Mouse (Mus musculus) forelimb bud, embryonic 11.5 days (tissue): ENCODE results near the gene Ltbp4.

Experiments used
- DNase-seq: peaks from one replicate; pipeline ENCODE4 v3.0.0-alpha.2; 2012; ENCODE audit warnings: low read depth, low spot score

The Ltbp4 gene

DNA sequence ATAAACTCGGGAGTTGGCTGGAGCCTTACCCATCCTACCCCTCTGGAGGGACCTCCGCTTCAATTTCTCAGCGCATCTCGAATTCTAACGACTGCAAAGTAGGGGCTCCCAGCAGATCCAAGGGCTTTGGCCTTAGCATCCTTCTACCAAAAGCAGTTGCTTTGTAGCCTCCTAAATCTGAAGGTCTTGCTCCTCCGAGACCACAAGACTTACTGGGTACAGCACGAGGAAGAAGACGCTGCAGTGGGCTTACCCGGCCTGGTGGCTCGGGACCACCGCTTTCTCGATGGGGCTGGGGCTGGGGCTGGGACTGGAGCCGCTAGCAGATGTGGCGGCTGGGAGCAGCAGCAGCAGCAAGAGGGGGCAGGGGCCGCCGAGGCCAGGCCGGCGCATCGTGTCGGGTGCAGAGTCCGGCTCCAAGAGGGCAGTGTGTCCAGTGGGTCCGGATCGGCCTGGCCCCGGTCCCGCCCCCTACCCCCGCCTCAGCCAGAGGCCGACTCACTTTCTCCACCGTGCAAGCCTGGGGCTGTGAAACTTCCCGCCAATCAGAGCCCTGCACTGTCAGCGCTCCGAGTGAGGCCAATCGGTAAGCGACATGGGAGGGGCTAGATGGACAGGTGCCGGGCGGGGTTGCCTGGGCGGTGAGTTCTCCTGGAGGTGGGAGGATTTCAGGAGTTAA is at the start of gene Ltbp4:
Gene Ltbp4, minus strand, starts transcription at position 518 of the 679 bp plus-strand sequence.
- DNase-seq, result peak; percentile 77

DNA sequence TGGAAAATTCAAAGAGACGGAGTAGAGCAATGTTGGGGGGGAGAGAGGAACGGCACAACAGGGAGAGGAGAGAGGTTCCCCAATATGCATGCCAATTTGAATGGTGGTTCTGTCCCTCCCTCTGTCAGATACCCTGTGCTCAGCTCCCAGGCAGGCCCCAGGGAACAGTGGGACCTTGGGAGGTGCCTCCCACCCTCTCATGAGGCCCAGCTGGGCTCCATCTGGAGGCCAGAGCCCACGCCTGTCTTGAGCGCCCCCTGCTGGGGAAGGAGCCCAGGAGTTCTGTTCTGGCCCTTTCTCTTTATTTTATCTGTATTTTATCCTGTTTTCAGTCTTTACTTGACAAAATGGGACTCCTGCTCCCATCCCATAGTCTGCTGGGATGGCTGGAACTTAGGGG is 47.2 kb upstream of the Ltbp4 start:
- no peak for DNase-seq

DNA sequence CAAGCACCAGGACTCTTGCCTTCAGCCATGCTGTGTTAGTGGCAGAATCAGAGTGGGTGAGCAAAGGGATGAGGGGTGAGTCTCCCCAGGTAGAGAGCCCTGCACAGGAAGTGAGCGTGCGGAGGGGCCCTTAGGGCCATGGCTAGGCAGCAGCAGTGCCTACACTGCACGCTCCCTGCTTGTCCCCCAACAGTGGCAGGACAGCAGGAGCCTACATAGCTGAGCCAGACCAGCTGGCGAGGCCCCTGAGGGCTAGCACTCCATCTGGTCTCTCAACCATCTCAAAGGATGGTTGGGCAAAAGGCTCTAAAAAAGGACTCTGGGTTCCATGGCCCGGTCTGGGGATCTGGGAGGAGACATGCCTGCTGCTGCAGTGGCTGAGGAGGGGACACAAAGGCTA is 46.6 kb upstream of the Ltbp4 start:
- DNase-seq, result no peak

DNA sequence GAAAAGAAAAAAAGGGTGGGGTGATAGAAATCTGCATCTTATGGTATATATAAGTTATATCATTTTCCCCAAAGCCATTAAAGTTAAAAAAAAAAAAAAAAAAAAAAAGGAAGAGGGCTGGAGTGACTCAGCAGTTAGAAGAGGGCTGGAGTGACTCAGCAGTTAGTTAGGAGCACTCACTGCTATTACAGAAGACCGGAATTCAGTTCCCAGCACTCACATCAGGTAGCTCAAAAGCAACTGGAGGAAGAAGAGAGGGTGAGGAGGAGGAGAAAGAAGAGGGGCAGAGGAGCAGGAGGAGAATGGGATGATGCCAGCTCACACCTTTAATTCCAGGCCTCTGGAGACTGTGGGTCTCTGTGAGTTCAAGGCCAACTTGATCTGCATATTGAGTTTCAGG is 45.7 kb upstream of the Ltbp4 start:
- no peak for DNase-seq

DNA sequence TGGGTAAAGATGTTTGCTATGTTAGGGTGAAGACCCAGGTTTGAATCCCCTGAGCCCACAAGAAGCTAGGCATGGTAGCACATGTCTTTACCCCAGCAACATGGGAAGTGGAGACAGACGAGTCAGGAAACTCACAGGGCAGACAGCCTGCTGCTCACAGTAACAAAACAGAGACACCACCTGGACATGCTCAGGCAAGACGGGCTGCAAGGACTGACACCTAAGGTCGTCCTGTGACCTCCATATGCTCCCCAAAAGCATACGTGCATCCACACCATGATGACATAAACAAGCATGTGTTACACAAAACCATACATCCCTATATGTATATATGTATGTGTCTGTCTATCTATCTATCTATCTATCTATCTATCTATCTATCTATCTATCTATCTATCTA is 44.1 kb upstream of the Ltbp4 start:
- DNase-seq, result no peak

DNA sequence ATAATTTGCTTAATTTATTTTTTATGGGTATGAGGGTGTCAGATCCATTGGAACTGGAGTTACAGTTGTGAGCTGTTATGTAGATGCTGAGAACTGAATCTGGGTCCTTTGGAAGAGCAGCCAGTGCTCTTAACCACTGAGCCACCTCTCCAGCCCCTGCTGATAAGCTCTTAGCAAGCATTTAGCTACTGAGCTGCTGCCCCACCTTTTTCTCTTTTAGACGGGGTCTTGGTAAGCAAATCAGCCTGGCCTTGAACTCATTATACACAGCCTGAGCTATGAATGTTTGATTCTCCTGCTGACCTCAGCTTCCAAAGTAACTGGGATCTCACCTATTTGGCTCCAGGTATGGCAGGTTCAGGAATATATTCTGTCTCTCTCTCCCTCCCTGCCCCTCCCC is 43.5 kb upstream of the Ltbp4 start:
- DNase-seq, result no peak

DNA sequence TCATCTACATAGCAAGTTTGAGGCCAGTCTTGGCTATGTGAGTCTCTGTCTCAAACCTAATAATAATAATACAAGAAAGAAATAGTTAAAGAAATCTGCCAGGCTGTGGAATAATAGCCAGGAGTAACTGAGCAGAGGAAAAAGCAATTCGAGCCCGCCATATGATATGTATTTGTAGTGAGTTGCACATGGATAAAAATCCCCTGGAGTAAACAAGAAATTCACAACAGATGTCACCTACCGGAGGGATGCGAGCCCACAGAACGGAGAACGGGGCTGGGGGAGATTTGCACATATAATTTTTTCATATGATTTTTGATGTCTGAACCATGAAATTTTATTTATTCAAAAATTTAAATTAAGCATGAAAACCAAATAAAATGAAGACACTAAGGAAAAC is 42.3 kb upstream of the Ltbp4 start:
- DNase-seq, result no peak

DNA sequence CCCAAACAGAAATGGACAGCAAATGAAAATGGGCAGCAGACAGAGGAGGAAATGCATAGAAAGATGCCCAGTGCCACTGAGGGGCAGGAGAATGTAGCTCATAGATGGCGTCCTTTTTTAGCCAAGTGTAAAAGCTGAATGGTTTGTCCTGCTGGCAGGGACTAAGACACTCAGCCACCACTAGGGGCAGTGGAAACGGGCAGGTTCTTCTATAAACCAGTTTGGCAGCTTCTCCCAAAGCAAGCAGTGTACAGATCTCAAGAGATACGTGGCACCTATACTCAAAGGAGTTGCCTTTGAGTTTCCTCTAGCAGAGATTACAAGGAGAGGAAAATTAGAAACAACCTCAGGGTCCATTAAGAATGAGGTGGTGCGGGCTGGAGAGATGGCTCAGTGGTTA is 40.9 kb upstream of the Ltbp4 start:
- no peak for DNase-seq

DNA sequence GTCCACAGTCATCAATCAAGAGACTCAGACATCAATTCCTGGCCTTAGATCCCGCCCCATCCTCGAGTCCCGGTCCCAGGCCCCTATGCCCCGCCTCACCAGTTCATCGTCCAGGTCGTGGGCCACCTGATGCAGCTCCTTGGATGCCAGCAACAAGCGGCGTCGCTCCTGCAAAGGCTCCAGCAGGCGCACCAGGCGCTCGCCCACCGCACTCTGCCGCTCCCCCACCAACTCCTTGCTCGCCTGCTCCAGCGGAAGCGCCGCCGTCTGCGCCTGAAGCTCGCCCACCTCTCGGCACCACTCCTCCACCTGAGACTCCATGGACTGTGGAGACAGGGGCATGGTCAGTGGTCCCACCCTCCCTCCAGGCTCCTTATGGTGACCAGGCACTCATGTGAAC is 37.8 kb upstream of the Ltbp4 start:
- no peak for DNase-seq

DNA sequence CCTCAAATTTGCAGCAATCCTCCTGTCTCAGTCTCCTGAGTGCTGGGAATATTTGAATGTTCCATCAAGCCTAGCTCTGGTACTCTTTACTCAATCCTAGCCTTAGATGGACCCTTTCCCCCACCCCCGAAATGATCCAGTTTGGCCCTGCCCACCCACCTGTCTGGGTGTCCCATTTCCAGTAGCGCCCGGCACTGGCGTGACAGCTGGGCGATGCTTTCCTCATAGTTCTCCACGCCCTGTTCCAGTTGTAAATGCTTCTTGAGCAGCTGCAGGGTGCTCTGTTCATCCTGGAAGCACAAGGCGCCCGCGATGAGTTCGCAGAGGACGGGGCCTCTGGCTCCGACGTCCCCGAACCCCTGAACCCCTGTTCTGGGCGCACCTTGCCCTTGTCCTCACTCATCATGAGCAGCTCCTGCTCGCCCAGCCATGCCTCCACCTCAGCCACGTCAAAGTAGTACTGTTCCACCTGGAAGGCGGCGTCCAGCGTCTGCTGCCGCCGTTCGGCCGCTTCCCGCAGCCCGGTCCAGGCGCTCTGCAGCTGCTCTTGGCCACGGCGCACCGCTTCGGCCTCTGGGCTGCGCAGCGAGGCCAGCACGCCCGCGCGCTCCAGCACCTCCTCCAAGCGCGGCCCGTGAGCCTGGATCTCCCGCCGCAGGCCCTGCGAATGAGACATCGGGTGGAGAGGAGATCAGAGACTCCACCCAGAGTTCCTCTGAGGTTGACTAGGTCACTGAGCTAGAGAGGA is 34.4 kb upstream of the Ltbp4 start:
- no peak for DNase-seq

DNA sequence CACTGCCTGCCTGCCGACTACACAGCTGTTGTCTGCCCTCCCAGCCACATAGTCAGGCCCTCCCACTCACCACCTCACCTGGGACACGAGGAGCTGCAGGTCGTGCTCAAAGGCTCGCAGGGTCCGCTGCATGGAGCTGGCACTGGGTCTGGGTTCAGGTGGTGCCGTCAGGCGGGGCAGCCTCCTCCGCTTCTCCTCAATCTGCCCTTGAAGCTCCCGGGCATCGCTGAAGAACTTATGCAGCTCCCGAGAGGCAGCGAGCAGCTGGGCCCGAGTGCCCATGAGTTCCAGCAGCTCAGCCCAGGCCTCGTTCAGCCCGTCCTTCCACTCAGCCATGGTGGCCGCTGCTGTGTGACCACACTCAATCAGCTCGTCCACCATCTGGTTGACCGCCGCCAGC is 31.6 kb upstream of the Ltbp4 start:
- DNase-seq, result no peak

DNA sequence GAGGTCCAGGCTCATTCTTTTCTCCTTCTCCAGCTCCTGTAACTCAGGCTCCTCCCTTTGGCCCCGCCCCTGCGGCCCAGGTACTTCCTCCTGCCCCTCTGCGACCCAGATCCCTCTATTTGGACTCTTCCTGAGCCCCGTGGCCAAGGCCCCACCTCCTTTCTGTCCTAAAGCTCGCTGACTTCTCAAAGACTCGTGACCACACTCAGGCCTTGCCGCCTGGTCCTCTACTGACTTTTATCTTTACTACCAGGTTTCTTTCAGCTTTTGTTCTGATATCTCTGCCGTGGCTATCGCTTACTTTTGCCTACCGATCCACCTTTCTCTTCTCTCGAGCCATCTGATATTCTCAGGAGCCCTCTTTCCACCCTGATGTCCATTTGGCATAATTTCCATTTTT is 30.5 kb upstream of the Ltbp4 start:
- no peak for DNase-seq

DNA sequence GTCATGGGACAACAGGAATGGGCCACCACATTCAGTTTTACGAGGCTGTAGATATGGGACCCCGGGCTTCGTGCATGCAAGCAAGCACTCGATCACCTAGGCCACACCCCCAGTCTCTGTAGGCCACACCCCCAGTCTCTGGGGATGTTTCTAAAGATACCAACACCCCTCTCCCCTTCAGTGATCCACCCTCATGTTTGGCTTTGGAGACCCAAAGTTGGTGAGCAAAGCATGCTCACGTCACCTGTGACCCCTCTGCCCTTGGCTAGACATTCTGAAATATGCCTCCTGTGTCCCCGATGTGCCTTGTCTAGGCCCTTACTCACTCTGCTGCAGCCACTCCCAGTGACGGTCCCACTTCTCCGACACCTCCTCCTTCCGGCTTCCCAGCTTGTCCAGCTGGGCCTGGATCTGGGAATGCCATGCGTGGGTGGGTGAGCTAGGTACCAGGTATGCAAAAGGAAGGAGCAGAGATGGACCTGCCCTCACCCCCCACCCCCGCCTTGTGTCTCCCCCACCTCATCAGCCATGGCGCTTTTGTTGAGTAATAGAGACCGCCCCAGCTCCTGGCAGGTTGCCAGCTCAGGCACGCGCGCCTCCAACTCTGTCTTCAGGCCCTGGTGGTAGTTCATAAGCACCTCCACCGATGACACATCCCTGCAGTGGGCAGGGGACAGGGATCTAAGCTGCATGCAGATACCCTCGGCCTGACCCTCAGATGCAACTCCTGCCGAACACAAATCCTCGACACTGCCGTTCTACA is 28.8 kb upstream of the Ltbp4 start:
- no peak for DNase-seq

DNA sequence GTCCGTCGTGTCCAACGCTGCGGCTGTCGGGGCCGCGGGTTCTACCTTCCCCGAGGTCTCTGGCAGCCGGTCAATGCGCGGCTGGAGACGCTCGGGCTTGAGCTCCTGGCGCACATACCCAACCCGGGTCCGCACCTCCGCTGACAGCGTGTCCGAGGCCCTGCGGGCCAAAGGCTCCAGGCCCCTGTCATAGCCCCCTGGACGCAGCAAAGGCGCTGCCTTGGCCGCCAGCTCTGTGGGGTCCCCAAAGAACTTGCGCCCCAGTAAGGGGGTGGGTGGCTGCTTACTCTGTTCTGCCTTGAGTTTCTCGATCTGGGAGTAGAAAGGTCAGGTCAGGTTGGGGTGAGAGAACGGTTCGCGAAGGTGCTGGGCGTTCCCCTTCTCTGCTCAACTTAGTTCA is 26.9 kb upstream of the Ltbp4 start:
- DNase-seq, result no peak

DNA sequence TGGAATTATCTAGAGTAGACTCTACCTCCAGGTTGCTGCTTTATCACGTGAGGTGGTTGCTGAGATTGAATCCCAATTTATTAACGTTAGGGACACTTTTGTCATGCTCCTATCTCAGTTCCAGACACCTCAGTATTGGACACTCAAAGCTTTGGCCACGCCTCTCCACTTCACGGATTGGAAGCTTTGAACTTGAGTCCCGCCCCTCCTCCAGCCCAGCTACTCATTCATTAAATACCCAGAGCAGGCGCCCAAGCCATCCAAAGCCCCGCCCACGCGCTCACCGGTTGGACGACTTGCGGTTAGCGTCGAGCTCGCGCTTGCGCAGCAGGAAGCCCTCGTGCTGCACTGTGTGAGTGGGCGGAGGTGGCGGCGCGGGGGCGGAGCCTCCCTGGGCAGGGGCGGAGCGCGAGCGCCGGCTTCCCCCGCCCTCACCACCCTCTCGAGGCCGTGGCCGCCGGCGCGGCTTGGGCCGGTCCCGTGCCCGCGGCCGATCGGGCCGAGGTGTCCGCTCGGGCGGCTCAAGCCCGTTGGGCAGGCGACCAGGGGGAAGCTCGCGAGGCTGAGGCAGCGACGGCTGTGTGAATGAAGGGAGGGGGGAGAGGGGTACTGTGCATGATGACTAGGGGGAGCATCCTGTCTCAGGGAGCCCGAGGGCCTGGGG is 23.9 kb upstream of the Ltbp4 start:
- DNase-seq, result peak; percentile 99

DNA sequence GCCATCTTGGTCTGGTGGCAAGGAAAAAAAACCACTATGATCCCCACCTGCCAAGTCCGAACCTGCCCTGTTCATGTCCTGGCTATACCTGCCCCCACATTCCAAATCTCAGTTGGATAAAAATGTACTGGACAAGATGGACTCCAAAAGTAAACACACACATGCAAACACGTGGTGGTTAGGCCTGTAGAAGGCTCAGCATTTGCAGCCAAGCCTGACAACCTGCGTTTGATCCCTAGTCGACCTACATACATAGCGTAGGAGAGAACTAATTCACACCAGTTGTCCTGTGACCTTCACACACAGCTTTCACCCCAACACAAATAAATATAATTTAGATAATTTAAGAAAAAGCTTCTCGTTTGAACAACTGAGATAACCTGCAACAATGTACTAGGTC is 23.3 kb upstream of the Ltbp4 start:
- no peak for DNase-seq

DNA sequence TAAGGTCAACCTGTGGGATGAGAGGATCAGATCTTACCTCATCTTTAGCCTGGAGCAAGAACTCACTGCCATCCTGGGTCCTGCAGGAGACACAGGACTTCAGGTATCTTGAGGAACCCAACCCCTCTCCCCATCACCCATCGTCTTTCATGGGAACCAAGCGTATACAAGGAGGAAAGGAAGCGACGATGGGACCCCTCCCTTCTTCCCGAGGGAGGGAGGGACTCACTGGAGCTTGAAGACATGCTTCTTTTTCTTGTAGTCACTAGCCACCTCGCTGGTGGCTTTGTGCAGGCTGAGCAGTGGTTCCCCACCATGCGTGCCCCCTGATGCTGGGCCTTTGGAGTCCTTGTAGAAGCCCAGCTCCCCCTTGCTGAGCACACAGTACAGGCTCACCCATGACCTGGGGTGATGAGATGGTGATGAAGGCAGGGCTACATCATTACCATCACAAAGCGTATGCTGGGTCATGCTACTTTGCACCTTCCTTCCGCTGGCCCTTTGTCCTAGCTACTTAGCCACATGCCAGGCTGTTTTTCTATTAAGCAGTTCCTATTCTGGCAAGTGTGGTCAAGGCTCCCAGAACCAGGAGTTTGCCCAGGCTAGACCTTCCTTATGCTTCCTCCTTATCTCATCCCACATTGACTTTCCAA is 22.3 kb upstream of the Ltbp4 start:
- DNase-seq, result no peak

DNA sequence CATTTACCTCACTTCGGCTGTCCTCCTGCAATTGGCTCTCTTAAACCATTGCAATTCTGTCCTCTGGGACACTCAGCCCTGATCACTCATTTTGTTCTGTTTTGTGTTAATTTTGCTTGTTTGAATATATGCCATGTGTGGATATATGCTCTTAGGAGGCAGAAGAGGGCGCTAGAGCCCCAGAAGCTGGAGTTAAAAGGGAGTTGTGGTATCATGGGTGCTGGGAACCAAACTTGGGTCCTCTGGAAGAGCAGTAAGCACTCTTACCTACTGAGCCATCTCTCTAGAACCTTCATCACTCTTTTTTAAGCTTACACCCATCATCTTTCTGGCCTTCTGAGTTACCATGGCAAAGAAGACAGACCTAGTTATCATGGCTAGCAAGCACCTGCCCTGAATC is 21.7 kb upstream of the Ltbp4 start:
- no peak for DNase-seq

DNA sequence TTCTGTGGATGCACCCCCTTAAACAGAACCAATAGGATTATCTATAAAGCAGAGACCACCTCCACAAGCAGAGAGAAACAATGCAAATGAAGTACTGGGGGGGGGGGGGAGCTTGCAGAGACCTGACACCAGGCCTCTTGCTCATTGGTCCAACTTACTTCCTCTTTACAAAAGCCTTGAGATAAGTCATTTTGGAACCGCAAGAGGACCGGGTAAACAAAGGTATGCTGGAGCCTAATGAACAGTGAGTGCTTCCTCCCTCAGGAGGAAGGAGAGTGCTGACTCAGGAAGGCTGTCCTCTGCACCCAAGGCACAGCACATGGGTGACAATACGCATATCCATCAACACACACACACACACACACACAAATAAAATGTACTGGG is 20.1 kb upstream of the Ltbp4 start:
- no peak for DNase-seq

DNA sequence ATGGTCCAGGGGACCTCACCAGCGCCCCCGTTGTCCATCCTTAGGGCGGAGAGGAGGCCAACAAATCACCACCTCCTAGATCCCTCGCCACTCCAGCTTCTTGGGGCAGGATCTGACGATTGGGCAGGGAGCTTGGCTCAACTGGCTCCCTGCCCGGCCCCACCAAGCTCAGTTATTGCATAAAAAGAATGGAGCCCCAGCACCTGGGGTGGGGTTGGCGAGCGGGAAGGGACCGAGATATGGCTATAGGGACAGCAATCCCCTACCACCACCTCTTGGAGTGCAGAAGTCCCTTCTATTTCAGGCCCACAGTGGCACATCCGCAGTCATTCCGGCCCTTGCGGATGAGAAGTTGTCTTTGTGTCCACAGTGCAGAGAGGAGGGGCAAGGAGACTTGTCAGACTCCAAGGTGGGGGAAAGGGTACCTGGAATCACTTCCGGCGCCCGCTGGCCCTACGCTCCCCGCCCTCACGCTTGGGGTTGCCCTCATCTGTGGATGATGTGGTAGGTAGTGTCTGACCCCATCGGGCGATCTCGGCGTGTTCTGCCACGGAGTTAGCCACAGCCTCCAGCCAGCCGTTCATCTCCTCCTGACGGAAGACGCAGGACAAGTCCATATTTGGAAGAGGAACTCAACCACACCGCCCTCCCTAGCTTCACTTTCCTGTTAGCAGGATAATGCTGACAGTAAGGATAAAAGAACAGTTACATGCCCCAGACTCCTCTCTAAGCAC is 19.5 kb upstream of the Ltbp4 start, which contains the start of gene Gm20479:
Gene Gm20479, minus strand, starts transcription at position 559 of the 734 bp plus-strand sequence.
- no peak for DNase-seq

DNA sequence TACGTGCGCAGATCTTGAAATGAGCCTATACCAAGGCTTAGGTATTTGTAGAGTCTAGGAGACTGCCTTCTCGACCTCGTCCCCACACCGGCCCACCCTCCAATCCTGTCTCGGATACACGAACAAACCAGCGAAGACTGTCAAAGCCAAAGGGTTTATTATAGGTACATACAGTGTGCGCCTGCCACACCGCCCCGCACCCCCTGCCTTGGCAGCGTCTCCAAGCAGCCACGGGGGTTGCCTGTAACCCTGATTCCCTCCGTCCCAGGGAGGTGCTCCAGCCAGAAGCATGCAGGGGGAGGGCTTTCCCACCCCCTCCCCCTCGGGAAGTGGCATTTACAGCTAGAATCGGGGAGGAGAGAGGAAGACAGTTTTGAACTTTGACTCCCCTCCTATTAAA is 18.8 kb upstream of the Ltbp4 start:
- no peak for DNase-seq
